Mouse (Mus musculus) kidney, adult 2 months (tissue): Measurements from ENCODE around the gene Pde8b. TPM values are rescaled to one million over a fixed set of nuclear protein-coding genes. Genes with fewer than 3 reads are reported as not detected.

Experiments
- DNase-seq: peaks from one replicate; pipeline ENCODE4 v3.0.0; 2021
- H3K27ac ChIP-seq: fragments of 200-500 bp; 2 replicates; pipeline ENCODE4 v1.5.1; 2012; ENCODE audit warnings: low read depth, low read length, control low read depth, inconsistent platforms; ENCODE audit not compliant: insufficient read depth
- H3K27me3 ChIP-seq: fragments of 200-500 bp; replicated peaks from 2 replicates; pipeline ENCODE4 v1.6.1; 2012; ENCODE audit warnings: mild to moderate bottlenecking, moderate library complexity, low read length, inconsistent platforms; ENCODE audit not compliant: control insufficient read depth, insufficient read depth
- H3K36me3 ChIP-seq: fragments of 200-500 bp; 2 replicates; pipeline ENCODE4 v1.6.1; 2012; ENCODE audit warnings: mild to moderate bottlenecking, moderate library complexity, low read length, inconsistent platforms; ENCODE audit not compliant: control insufficient read depth, insufficient read depth
- H3K4me1 ChIP-seq: fragments of 200-500 bp; 2 replicates; pipeline ENCODE4 v1.6.1; 2011; ENCODE audit warnings: low read length; ENCODE audit not compliant: control insufficient read depth, insufficient read depth
- H3K4me3 ChIP-seq: fragments of 200-500 bp; 2 replicates; pipeline ENCODE4 v1.5.1; 2011; ENCODE audit warnings: mild to moderate bottlenecking, low read depth, low read length, control low read depth; ENCODE audit not compliant: insufficient read depth
- CTCF ChIP-seq: fragments of 200-500 bp; conservative IDR thresholded peaks from 2 replicates; pipeline ENCODE4 v1.5.1; 2011; ENCODE audit warnings: low read depth, mild to moderate bottlenecking, control low read depth, low read length, moderate library complexity, mixed read lengths; ENCODE audit not compliant: insufficient read depth, insufficient read length
- POLR2A ChIP-seq: fragments of 200-500 bp; IDR thresholded peaks from one replicate; pipeline ENCODE4 v1.6.1; 2011; ENCODE audit warnings: low read depth, low read length, control low read depth
- WGBS: fragments of 180-500 bp; shearing (Covaris S2); methylation state at CpG from one replicate; pipeline ENCODE4 v1.1.7; 2018; 5-methylcytosine and 5-hydroxymethylcytosine counted together
- polyA plus RNA-seq: library from polyadenylated mRNA; depleted of rRNA; stranded (reverse); fragments of >200 nt; gene quantifications from 2 replicates; pipeline ENCODE4 v1.2.3, GENCODE M21; 2012

Gene Pde8b
- polyA plus RNA-seq, 1 experiment, result 10.1 TPM

- Histone ChIP-seq H3K36me3 (no peaks in the 10 kb centered on the region), H3K4me1 (no peaks in the 10 kb centered on the region), H3K27me3 (no peaks in the 10 kb centered on the region), H3K27ac (no peak overlapping the region), H3K4me3 (no peak overlapping the region)
- no peak for DNase-seq
- WGBS, result 51% methylated on average over 5 of the region's 5 CpGs
- TF ChIP-seq POLR2A (no peak), CTCF (no peak)
These were observed 136.4 kb downstream of the Pde8b start for GRCm38 (mm10) chr13:95113763-95114162.

GRCm38 (mm10) chr13:95109555-95109954, 140.6 kb downstream of the Pde8b start:
- TF ChIP-seq POLR2A, result no peak
- TF ChIP-seq CTCF, result 0 out of 2 replicates have a peak, but pooled peaks have one; percentile 6
- no peak overlapping the region for H3K4me3 ChIP-seq
- DNase-seq, result no peak
- H3K27ac ChIP-seq, result no peak overlapping the region
- no peaks in the 10 kb centered on the region for H3K36me3 ChIP-seq
- WGBS, result 69% methylated on average over 3 of the region's 3 CpGs
- H3K27me3 ChIP-seq, result no peaks in the 10 kb centered on the region
- no peaks in the 10 kb centered on the region for H3K4me1 ChIP-seq

GRCm38 (mm10) chr13:95108035-95108434, 142.1 kb downstream of the Pde8b start:
- WGBS, result 68% methylated on average over 7 of the region's 7 CpGs
- Histone ChIP-seq H3K36me3 (no peaks in the 10 kb centered on the region), H3K27me3 (no peaks in the 10 kb centered on the region), H3K27ac (no peak overlapping the region), H3K4me3 (no peak overlapping the region), H3K4me1 (no peaks in the 10 kb centered on the region)
- no peak for TF ChIP-seq POLR2A
- TF ChIP-seq CTCF, result no peak
- no peak for DNase-seq

- Histone ChIP-seq H3K27me3 (no peaks in the 10 kb centered on the region), H3K4me3 (no peak overlapping the region), H3K27ac (no peak overlapping the region), H3K4me1 (no peaks in the 10 kb centered on the region), H3K36me3 (no peaks in the 10 kb centered on the region)
- no peak for DNase-seq
- 74% methylated on average over 4 of the region's 4 CpGs for WGBS
- TF ChIP-seq POLR2A, result no peak
- TF ChIP-seq CTCF, result no peak
These were observed 145.3 kb downstream of the Pde8b start for GRCm38 (mm10) chr13:95104865-95105264.

- H3K27me3 ChIP-seq, result no peaks in the 10 kb centered on the region
- H3K27ac ChIP-seq, result no peak overlapping the region
- H3K4me3 ChIP-seq, result no peak overlapping the region
- no peak for DNase-seq
- H3K36me3 ChIP-seq, result no peaks in the 10 kb centered on the region
- WGBS, result 72% methylated on average over 4 of the region's 4 CpGs
- H3K4me1 ChIP-seq, result no peaks in the 10 kb centered on the region
- TF ChIP-seq POLR2A (no peak), CTCF (no peak)
These were observed 147.0 kb downstream of the Pde8b start for GRCm38 (mm10) chr13:95102985-95103590.

GRCm38 (mm10) chr13:95101315-95101714, 148.8 kb downstream of the Pde8b start:
- Histone ChIP-seq H3K4me1 (no peaks in the 10 kb centered on the region), H3K4me3 (no peak overlapping the region), H3K27me3 (no peaks in the 10 kb centered on the region), H3K27ac (no peak overlapping the region), H3K36me3 (no peaks in the 10 kb centered on the region)
- no peak for DNase-seq
- TF ChIP-seq CTCF, result no peak
- no peak for TF ChIP-seq POLR2A
- WGBS, result 86% methylated on average over 8 of the region's 8 CpGs

GRCm38 (mm10) chr13:95098931-95099720, 151.0 kb downstream of the Pde8b start:
- Histone ChIP-seq H3K4me3 (no peak overlapping the region), H3K27ac (no peak overlapping the region; the same call in 1 of the 2 replicates), H3K27me3 (no peaks in the 10 kb centered on the region), H3K4me1 (no peaks in the 10 kb centered on the region), H3K36me3 (no peaks in the 10 kb centered on the region)
- no peak for DNase-seq
- 73% methylated on average over 8 of the region's 8 CpGs for WGBS
- TF ChIP-seq CTCF, result no peak
- TF ChIP-seq POLR2A, result no peak
